Mouse (Mus musculus): ENCODE data around the gene Bend3. TPM values are rescaled to one million over a fixed set of nuclear protein-coding genes. Genes with fewer than 3 reads are reported as not detected.

Gene Bend3
- total and polyA plus RNA-seq, 3 experiments, result 13.0 to 32.8 (median 18.7) TPM

DNA sequence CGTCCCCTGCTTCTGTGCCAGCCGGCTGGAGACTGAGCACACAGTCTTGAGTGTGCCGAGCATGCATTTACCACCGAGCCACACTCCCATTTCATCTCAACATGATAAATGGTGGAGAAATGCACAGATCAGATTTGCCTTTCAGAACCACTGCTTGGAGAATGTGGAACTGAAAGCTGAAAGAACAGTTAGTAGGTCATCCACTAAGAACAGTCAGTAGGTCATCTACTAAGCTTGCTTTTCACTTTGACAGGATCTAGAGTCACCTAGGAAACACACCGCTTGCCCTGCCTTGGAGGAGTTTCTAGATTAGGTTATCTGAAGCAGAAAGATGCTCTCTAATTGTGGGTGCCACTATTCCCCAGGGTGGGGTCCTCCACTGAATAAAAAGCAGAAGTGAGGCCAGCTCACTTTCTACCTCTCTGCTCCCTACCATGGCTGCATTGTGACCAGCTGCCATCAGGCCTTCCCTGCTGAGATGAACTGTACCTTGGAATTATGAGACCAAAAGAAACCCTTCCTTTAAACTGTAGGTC is 79.1 kb downstream of the Bend3 start (continued):
- TF ChIP-seq TCF12 (IDR thresholded peaks at IDR 0.05; ENCODE audit: low read depth, low read length) (peak; percentile 65), POLR2AphosphoS5 (IDR thresholded peaks at IDR 0.05; ENCODE audit: borderline replicate concordance, low read depth, low read length) (no peak), MAFK (IDR thresholded peaks at IDR 0.05; ENCODE audit: borderline replicate concordance, low read depth, low read length) (no peak), USF2 (IDR thresholded peaks at IDR 0.05; ENCODE audit: borderline replicate concordance in 1 of 2, insufficient read depth in 1 of 2, low read depth in 1 of 2, low read length in 2 of 2) (no peak), ELF1 (IDR thresholded peaks at IDR 0.05; ENCODE audit: low read depth, low read length) (no peak), CTCF (IDR thresholded peaks at IDR 0.05 in 2 of 3, conservative IDR thresholded peaks at IDR 0.05 in 1 of 3; ENCODE audit: control insufficient read depth in 1 of 3, insufficient read depth in 1 of 3, low read depth in 2 of 3, low read length in 3 of 3, poor library complexity in 1 of 3, severe bottlenecking in 1 of 3) (no peak), ETS1 (IDR thresholded peaks at IDR 0.05; ENCODE audit: low read depth, low read length) (peak; percentile 34; the same call in 1 of the 2 replicates), KAT2A (conservative IDR thresholded peaks at IDR 0.05; ENCODE audit: low read depth, low read length) (no peak), TBP (IDR thresholded peaks at IDR 0.05; ENCODE audit: low read depth, low read length) (no peak), NELFE (IDR thresholded peaks at IDR 0.05; ENCODE audit: low read depth, low read length) (no peak)

DNA sequence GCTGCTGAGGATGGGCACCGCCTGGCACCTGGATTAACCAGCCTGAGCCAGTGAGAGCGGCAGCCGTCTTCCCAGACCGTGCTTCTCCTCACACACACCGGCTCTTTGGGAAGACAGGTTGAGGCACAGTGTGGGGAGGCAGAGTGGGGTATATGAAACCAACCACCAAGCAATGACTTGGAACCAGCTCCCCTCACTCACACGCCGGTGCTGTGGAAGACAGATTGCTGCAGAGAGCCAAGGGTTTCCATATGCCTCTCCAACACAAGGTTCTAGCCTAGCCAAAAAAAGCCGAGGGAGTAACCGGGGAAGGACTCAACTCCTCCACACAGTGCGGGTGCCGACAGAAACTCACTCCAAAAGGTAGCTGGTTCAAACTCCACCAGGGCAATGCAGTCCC is 80.7 kb downstream of the Bend3 start:
- no peak for DNase-seq (ENCODE audit: low read depth, low spot score)
- H3K27me3 ChIP-seq (ENCODE audit: control insufficient read depth in 1 of 2, insufficient read depth in 2 of 2, low read length in 2 of 2), result no peaks in the 10 kb centered on the region
- TF ChIP-seq USF2 (IDR thresholded peaks at IDR 0.05; ENCODE audit: borderline replicate concordance in 1 of 2, insufficient read depth in 1 of 2, low read depth in 1 of 2, low read length in 2 of 2) (no peak), MAFK (IDR thresholded peaks at IDR 0.05; ENCODE audit: borderline replicate concordance, low read depth, low read length) (no peak), BHLHE40 (IDR thresholded peaks at IDR 0.05; ENCODE audit: borderline replicate concordance, low read depth, low read length) (no peak), JUND (IDR thresholded peaks at IDR 0.05; ENCODE audit: low read depth, low read length) (no peak), POLR2AphosphoS2 (IDR thresholded peaks at IDR 0.05; ENCODE audit: low read length) (no peak), POLR2AphosphoS5 (IDR thresholded peaks at IDR 0.05; ENCODE audit: borderline replicate concordance, low read depth, low read length) (no peak), NELFE (IDR thresholded peaks at IDR 0.05; ENCODE audit: low read depth, low read length) (no peak), ZMIZ1 (IDR thresholded peaks at IDR 0.05; ENCODE audit: low read depth, low read length) (no peak), CHD2 (IDR thresholded peaks at IDR 0.05; ENCODE audit: low read length) (no peak), POLR2A (IDR thresholded peaks at IDR 0.05; ENCODE audit: control insufficient read depth in 1 of 2, insufficient read depth in 1 of 2, low read depth in 1 of 2, low read length in 2 of 2, poor library complexity in 1 of 2) (no peak), SIN3A (IDR thresholded peaks at IDR 0.05; ENCODE audit: low read length) (no peak), ZC3H11A (IDR thresholded peaks at IDR 0.05; ENCODE audit: low read depth, low read length) (no peak)
- no peak overlapping the region for H3K9ac ChIP-seq (ENCODE audit: control insufficient read depth, low read depth, low read length, poor library complexity, severe bottlenecking)
- no peaks in the 10 kb centered on the region for H3K9me3 ChIP-seq (replicated peaks; ENCODE audit: insufficient read depth, low read length)
- no peak overlapping the region for H3K4me3 ChIP-seq (ENCODE audit: control insufficient read depth in 1 of 2, insufficient read depth in 1 of 2, low read depth in 2 of 2, low read length in 2 of 2)
- H3K36me3 ChIP-seq (ENCODE audit: control insufficient read depth in 1 of 2, insufficient read depth in 2 of 2, low read length in 2 of 2), result peaks cover 0 to 3% of the 10 kb centered on the region in 2 experiments; a peak in 1 of 4 replicates
- no peak overlapping the region for H3K27ac ChIP-seq (ENCODE audit: control insufficient read depth, low read depth, low read length)
- H3K4me1 ChIP-seq (ENCODE audit: control insufficient read depth in 1 of 2, insufficient read depth in 2 of 2, low read length in 2 of 2), result peaks cover 3 to 7% of the 10 kb centered on the region in 2 experiments; a peak in 3 of 4 replicates
- no peaks in the 10 kb centered on the region for H3K79me2 ChIP-seq (ENCODE audit: control insufficient read depth, insufficient read depth, low read length, poor library complexity)

Measured in MEL (cell line).